14 mouse cellular contexts compared by ENCODE assay signal in the genomic region with DNA sequence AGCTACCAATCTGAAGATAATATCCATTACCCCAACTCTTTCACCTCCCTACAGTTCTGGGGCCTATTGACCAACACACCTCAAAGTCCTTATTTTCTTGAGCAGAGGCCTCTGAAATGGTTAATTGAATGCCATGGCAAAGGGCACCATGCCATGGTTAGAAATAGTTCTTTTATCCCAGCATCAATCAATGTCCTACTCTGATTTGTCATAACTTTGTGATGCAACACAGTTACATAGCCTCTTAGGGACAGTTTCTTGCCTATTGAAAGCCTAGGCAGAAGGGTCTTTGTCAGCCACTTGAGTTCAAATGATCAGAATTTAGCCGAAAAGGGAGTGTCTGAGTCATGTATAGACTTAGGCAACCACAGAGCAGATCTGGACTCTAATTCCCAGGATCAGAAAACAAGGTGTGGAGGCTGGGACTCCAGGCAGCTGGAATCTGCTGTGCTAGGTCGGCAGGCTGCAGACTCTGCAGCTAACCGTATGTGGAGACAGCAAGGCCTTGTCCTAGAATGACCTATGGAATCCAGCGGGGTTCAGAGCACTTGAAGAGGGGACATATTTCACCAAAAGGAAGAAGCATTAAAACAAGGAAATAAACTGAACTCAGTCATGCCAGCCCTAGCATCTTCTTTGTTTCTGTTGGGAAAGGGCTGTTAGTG.
"Had no signal": no experiment of that assay in that cellular context is flagged by ENCODE, and none has a peak within 500 bp of the region (broad histone marks: within the 10 kb centered on the region; RNA-seq: fewer than 3 reads in every experiment).

No protein-coding gene starts in this region.

- H3K27me3 ChIP-seq: limb, embryonic 13.5 days; liver, embryonic 13.5 days; neural tube, embryonic 15.5 days had no signal

- H3K4me1 ChIP-seq: liver, embryonic 13.5 days had no signal

- H3K4me3 ChIP-seq: limb, embryonic 13.5 days; liver, embryonic 13.5 days; midbrain, embryonic 13.5 days; neural tube, embryonic 15.5 days had no signal

- ATAC-seq: midbrain, embryonic 13.5 days had no signal

- H3K36me3 ChIP-seq: limb, embryonic 13.5 days; liver, embryonic 13.5 days; midbrain, embryonic 13.5 days; neural tube, embryonic 15.5 days had no signal

- H3K4me2 ChIP-seq: limb, embryonic 13.5 days; liver, embryonic 13.5 days; midbrain, embryonic 13.5 days; neural tube, embryonic 15.5 days had no signal

- H3K27ac ChIP-seq: kidney, postnatal 0 days; limb, embryonic 13.5 days; liver, embryonic 13.5 days; midbrain, embryonic 13.5 days; neural tube, embryonic 15.5 days had no signal

- H3K9me3 ChIP-seq: limb, embryonic 13.5 days; liver, embryonic 13.5 days; midbrain, embryonic 13.5 days; neural tube, embryonic 15.5 days had no signal

- DNase-seq: kidney, adult 11 months; kidney, adult 9 months; kidney, postnatal 36 days; layer of hippocampus, adult 9-11 months; layer of hippocampus, postnatal 36 days; left cerebral cortex, postnatal 4 days; liver, embryonic 13.5 days; lung, adult 18-20 months; right cerebral cortex, adult 18-20 months; right cerebral cortex, postnatal 25 days had no signal

- H3K9ac ChIP-seq: limb, embryonic 13.5 days; liver, embryonic 13.5 days; midbrain, embryonic 13.5 days; neural tube, embryonic 15.5 days had no signal
